Mouse (Mus musculus): ENCODE data around the gene Acot7. TPM values are rescaled to one million over a fixed set of nuclear protein-coding genes. Genes with fewer than 3 reads are reported as not detected.

Gene Acot7
- polyA plus RNA-seq, 1 experiment from 2014 or later = 66.5 TPM

DNA sequence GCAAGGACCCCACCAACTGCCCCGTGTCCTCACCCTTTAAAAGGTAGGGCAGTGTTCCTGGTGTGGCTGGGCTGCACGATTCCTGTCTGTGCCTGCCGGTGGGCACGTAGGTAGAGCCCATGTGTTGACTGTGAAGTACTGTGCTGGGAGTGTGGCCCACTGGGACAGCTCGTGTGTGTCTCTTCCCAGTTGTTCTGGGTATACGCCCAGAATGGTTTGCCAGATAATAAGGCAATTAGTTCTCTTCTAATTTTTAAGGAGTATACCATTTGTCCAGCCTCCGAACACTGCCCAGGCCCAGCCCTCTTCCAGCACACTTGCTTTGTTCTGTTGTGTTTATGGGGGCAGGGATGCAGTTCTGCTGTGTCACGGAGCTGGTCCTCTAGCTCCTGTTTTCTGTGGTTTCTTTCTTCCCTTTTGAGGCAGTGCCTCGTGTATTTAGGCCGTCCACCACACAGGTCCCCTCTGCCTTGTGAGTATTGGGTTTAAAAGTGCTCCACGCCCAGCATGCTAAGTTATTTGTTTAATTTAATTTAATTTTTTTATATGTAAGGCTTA lies 12.2 kb downstream of the Acot7 start:
- H3K27me3 ChIP-seq (ENCODE audit: control insufficient read depth, insufficient read depth, low read depth, low read length) = no peaks in the 10 kb centered on the region
- no peaks in the 10 kb centered on the region for H3K9me3 ChIP-seq (ENCODE audit: control insufficient read depth, low read length)
- WGBS = 64% methylated on average over 11 of the region's 11 CpGs
- H3K9ac ChIP-seq (ENCODE audit: low read length) = no peak overlapping the region
- H3K4me1 ChIP-seq (replicated peaks; ENCODE audit: control insufficient read depth, insufficient read depth, low read length) = peaks cover 36% of the 10 kb centered on the region
- H3K36me3 ChIP-seq (ENCODE audit: control insufficient read depth, insufficient read depth, low read length) = no peaks in the 10 kb centered on the region
- no peak overlapping the region for H3K4me3 ChIP-seq (ENCODE audit: low read length)
- no peak for ATAC-seq (ENCODE audit: low read depth)
- H3K4me2 ChIP-seq (ENCODE audit: low read depth, low read length) = no peak overlapping the region
- 0 out of 2 replicates have a peak overlapping the region, but pooled peaks have one; percentile 40 for H3K27ac ChIP-seq (ENCODE audit: low read length)

DNA sequence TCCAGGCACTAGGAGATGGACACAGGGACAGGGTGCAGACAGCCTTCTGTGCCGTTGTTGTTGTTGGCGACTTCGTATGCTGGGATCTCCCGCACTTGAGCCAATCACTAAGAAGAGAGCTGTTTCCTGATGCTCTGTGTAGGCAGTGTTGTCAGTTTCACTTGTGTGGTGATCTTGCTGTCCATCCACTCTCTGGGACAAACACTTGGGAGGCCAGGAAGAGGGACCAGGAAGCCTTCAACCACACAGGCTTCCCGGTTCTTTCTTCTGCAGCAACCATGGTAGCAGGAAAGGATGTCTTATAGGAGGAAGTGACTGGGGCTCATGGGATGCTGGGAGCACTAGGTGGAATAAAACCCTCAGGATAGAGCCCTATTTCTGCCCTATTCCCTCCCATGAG lies 12.8 kb downstream of the Acot7 start:
- ATAC-seq (ENCODE audit: low read depth) = no peak
- H3K9ac ChIP-seq (ENCODE audit: low read length) = no peak overlapping the region
- no peaks in the 10 kb centered on the region for H3K36me3 ChIP-seq (ENCODE audit: control insufficient read depth, insufficient read depth, low read length)
- no peak overlapping the region for H3K4me2 ChIP-seq (ENCODE audit: low read depth, low read length)
- no peaks in the 10 kb centered on the region for H3K9me3 ChIP-seq (ENCODE audit: control insufficient read depth, low read length)
- H3K4me3 ChIP-seq (ENCODE audit: low read length) = no peak overlapping the region
- no peaks in the 10 kb centered on the region for H3K27me3 ChIP-seq (ENCODE audit: control insufficient read depth, insufficient read depth, low read depth, low read length)
- H3K4me1 ChIP-seq (replicated peaks; ENCODE audit: control insufficient read depth, insufficient read depth, low read length) = peaks cover 31% of the 10 kb centered on the region
- no peak overlapping the region for H3K27ac ChIP-seq (ENCODE audit: low read length)
- 57% methylated on average over 5 of the region's 5 CpGs for WGBS

DNA sequence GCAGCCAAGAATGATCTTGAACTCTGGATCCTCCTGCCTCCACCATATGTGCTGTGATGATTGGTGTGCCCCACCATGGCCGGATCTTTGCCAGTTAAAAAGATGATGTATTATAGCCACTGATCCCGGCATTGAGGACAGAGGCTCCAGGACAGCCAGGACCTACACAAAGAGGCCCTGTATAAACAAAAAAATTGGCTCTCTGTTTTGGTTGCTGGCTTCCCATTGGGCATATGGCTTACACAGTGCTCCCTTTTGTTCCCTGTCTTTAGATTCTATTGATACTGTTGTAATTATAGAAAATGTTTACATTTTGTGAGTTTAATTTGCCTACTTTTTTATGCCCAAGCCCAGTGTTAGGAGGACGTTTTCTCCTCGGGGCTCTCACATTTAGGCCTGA lies 14.6 kb downstream of the Acot7 start:
- Histone ChIP-seq H3K4me1 (replicated peaks; ENCODE audit: control insufficient read depth, insufficient read depth, low read length) (peaks cover 16% of the 10 kb centered on the region), H3K4me3 (ENCODE audit: low read length) (no peak overlapping the region), H3K36me3 (ENCODE audit: control insufficient read depth, insufficient read depth, low read length) (no peaks in the 10 kb centered on the region), H3K9me3 (ENCODE audit: control insufficient read depth, low read length) (no peaks in the 10 kb centered on the region), H3K27ac (ENCODE audit: low read length) (peak overlapping the region; percentile 36; the same call in 1 of the 2 replicates), H3K27me3 (ENCODE audit: control insufficient read depth, insufficient read depth, low read depth, low read length) (no peaks in the 10 kb centered on the region), H3K9ac (ENCODE audit: low read length) (no peak overlapping the region), H3K4me2 (ENCODE audit: low read depth, low read length) (no peak overlapping the region)
- WGBS = 30% methylated on average over 4 of the region's 4 CpGs
- ATAC-seq (ENCODE audit: low read depth) = no peak

DNA sequence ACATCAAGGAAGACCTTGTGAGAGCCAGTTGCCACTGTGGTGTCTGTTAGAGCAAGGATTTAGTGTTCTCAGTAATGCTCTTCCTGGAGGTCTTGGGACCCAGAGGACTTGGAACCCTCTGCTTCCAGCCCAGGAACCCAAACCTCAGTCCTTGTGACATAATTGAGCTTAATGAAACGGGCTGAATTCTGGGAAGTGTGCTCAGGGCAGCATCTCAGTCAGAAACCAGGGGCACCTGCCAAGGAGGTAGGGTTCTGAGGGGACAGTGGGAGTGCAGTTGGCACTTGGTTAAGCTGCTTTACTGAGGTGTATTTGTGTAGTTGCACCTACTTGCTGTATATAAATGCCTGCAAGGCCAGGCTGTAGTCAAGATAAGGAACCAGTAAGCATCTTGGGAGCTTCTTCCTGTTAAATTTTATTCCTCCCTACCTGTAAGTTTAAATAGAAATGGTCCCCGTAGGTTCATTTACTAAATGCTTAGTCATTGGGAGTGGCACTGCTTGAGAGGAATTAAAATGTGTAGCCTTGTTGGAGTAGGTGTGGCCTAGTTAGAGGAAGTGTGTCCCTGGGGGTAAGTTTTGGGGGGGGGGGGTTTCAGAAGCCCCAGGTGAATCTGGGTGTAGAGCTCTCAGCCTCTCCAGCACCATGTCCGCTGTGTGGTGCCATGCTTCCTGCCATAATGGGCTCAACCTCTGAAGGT lies 16.7 kb downstream of the Acot7 start:
- no peak for ATAC-seq (ENCODE audit: low read depth)
- Histone ChIP-seq H3K36me3 (ENCODE audit: control insufficient read depth, insufficient read depth, low read length) (no peaks in the 10 kb centered on the region), H3K27me3 (ENCODE audit: control insufficient read depth, insufficient read depth, low read depth, low read length) (no peaks in the 10 kb centered on the region), H3K9ac (ENCODE audit: low read length) (no peak overlapping the region), H3K27ac (ENCODE audit: low read length) (no peak overlapping the region), H3K4me1 (replicated peaks; ENCODE audit: control insufficient read depth, insufficient read depth, low read length) (peaks cover 16% of the 10 kb centered on the region), H3K9me3 (ENCODE audit: control insufficient read depth, low read length) (no peaks in the 10 kb centered on the region), H3K4me3 (ENCODE audit: low read length) (no peak overlapping the region), H3K4me2 (ENCODE audit: low read depth, low read length) (no peak overlapping the region)
- 78% methylated on average over 3 of the region's 3 CpGs for WGBS

DNA sequence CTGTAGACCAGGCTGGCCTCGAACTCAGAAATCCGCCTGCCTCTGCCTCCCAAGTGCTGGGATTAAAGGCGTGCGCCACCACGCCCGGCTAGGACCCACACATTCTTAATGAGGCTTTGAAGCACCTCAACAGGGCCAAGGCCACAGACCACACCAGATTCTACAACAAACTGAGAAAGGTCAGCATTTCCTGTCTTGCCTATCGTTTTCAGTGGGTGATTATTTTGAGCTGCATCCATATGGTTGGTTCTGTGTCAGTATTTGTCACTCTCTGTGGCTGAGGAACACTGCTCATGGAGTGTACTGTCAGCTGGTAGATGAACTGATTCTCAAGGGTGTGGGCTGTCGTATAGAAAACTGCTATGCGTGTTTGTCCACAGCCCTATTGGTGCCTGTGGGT lies 18.3 kb downstream of the Acot7 start:
- H3K9ac ChIP-seq (ENCODE audit: low read length) = no peak overlapping the region
- H3K4me2 ChIP-seq (ENCODE audit: low read depth, low read length) = no peak overlapping the region
- H3K27ac ChIP-seq (ENCODE audit: low read length) = no peak overlapping the region
- ATAC-seq (ENCODE audit: low read depth) = no peak
- H3K36me3 ChIP-seq (ENCODE audit: control insufficient read depth, insufficient read depth, low read length) = no peaks in the 10 kb centered on the region
- H3K4me3 ChIP-seq (ENCODE audit: low read length) = no peak overlapping the region
- H3K9me3 ChIP-seq (ENCODE audit: control insufficient read depth, low read length) = no peaks in the 10 kb centered on the region
- WGBS = 84% methylated on average over 9 of the region's 9 CpGs
- peaks cover 10% of the 10 kb centered on the region; the same call in 1 of the 2 replicates for H3K4me1 ChIP-seq (replicated peaks; ENCODE audit: control insufficient read depth, insufficient read depth, low read length)
- H3K27me3 ChIP-seq (ENCODE audit: control insufficient read depth, insufficient read depth, low read depth, low read length) = no peaks in the 10 kb centered on the region

DNA sequence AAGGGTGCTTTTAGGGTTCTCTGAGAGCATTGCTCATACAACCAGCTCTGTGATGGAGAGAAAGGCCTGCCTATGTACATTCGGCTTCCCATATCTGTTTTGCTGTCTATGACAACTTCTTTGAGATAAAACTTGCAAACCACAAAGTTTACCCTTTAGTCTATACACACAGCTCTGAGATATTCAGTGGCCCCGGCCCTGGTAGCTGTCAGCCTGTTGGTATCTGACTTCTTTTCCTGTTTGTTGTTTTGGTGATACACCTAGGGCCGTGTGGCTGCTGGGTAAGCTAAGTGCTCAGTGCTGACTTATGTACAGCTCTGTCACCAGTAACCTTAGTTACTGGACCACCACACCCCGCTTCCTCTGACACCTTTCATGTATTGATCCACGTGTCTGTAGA lies 19.6 kb downstream of the Acot7 start:
- Histone ChIP-seq H3K27ac (ENCODE audit: low read length) (no peak overlapping the region), H3K27me3 (ENCODE audit: control insufficient read depth, insufficient read depth, low read depth, low read length) (no peaks in the 10 kb centered on the region), H3K4me1 (replicated peaks; ENCODE audit: control insufficient read depth, insufficient read depth, low read length) (peaks cover 22% of the 10 kb centered on the region), H3K9ac (ENCODE audit: low read length) (no peak overlapping the region), H3K36me3 (ENCODE audit: control insufficient read depth, insufficient read depth, low read length) (no peaks in the 10 kb centered on the region), H3K9me3 (ENCODE audit: control insufficient read depth, low read length) (no peaks in the 10 kb centered on the region), H3K4me3 (ENCODE audit: low read length) (no peak overlapping the region), H3K4me2 (ENCODE audit: low read depth, low read length) (no peak overlapping the region)
- no peak for ATAC-seq (ENCODE audit: low read depth)
- WGBS = 60% methylated on average over 5 of the region's 5 CpGs

DNA sequence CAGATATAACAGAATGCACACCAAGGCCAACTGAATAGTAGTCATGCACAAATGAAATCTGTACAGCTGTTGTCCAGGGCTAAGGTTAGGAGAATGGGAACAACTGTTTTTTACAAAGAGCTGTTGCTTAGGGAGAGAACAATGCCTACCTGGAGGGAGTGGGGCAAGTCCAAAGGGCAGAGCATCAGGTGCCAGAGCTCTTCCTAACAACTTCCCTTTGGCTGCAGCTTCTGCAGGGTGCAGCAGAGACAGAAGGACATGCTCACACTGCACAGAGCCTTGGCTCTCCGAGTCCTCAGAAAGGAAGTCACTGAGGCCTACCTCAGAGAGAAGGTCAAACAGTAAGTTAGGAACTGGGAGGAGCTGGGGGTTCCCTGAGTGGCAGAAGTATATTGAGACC lies 21.7 kb downstream of the Acot7 start:
- Histone ChIP-seq H3K9me3 (ENCODE audit: control insufficient read depth, low read length) (no peaks in the 10 kb centered on the region), H3K36me3 (ENCODE audit: control insufficient read depth, insufficient read depth, low read length) (no peaks in the 10 kb centered on the region), H3K9ac (ENCODE audit: low read length) (no peak overlapping the region), H3K27me3 (ENCODE audit: control insufficient read depth, insufficient read depth, low read depth, low read length) (no peaks in the 10 kb centered on the region), H3K27ac (ENCODE audit: low read length) (no peak overlapping the region), H3K4me2 (ENCODE audit: low read depth, low read length) (no peak overlapping the region), H3K4me1 (replicated peaks; ENCODE audit: control insufficient read depth, insufficient read depth, low read length) (peaks cover 24% of the 10 kb centered on the region), H3K4me3 (ENCODE audit: low read length) (no peak overlapping the region)
- WGBS = 27% methylated on average over 1 of the region's 1 CpGs
- ATAC-seq (ENCODE audit: low read depth) = no peak

DNA sequence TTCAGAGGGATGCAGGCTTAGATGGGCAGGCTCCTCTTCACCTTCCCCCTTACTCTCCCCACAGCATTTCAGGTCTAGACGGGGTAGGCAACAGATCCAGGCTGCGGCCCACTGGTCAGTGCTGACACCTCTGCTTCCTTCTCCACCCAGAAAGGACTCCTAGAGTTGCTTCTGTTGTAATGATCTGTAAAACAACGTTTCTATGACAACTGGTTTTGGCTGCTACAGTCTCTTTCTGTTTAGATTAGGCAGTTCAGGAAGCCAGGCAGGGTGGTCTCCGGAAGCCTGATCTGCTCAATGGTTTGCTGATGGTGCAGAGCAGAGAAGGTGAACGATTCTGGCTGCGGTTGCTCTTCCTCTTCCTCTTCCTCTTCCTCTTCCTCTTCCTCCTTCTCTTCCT lies 23.6 kb downstream of the Acot7 start:
- peak overlapping the region; percentile 11; the same call in 1 of the 2 replicates for H3K27ac ChIP-seq (ENCODE audit: low read length)
- H3K9ac ChIP-seq (ENCODE audit: low read length) = no peak overlapping the region
- H3K9me3 ChIP-seq (ENCODE audit: control insufficient read depth, low read length) = no peaks in the 10 kb centered on the region
- H3K4me3 ChIP-seq (ENCODE audit: low read length) = no peak overlapping the region
- WGBS = 23% methylated on average over 6 of the region's 6 CpGs
- peaks cover 26% of the 10 kb centered on the region for H3K4me1 ChIP-seq (replicated peaks; ENCODE audit: control insufficient read depth, insufficient read depth, low read length)
- peak; percentile 80 for ATAC-seq (ENCODE audit: low read depth)
- H3K4me2 ChIP-seq (ENCODE audit: low read depth, low read length) = no peak overlapping the region
- H3K36me3 ChIP-seq (ENCODE audit: control insufficient read depth, insufficient read depth, low read length) = no peaks in the 10 kb centered on the region
- H3K27me3 ChIP-seq (ENCODE audit: control insufficient read depth, insufficient read depth, low read depth, low read length) = no peaks in the 10 kb centered on the region

DNA sequence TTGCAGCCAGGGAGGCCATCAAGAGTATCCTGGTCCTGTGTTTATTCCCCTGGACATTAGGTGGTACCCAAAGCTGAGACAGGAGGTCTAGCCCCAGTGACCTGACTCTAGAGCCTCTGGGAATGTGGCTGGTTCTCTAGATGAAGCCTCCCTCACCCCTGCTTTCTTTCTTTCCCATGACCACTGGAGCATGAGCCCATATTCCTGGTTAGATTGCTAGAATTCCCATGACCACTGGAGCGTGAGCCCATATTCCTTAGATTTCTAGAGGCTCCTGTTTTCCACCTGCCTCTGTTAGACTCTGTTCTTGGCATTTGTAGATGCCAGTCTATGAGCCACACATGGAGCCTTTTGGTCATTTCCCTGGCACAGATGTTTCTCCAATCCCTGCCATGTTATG lies 24.5 kb downstream of the Acot7 start:
- no peaks in the 10 kb centered on the region for H3K9me3 ChIP-seq (ENCODE audit: control insufficient read depth, low read length)
- no peak for ATAC-seq (ENCODE audit: low read depth)
- H3K36me3 ChIP-seq (ENCODE audit: control insufficient read depth, insufficient read depth, low read length) = no peaks in the 10 kb centered on the region
- peaks cover 26% of the 10 kb centered on the region for H3K4me1 ChIP-seq (replicated peaks; ENCODE audit: control insufficient read depth, insufficient read depth, low read length)
- H3K27ac ChIP-seq (ENCODE audit: low read length) = no peak overlapping the region
- H3K4me2 ChIP-seq (ENCODE audit: low read depth, low read length) = no peak overlapping the region
- H3K9ac ChIP-seq (ENCODE audit: low read length) = no peak overlapping the region
- no peaks in the 10 kb centered on the region for H3K27me3 ChIP-seq (ENCODE audit: control insufficient read depth, insufficient read depth, low read depth, low read length)
- WGBS = 96% methylated on average over 1 of the region's 1 CpGs
- H3K4me3 ChIP-seq (ENCODE audit: low read length) = no peak overlapping the region
